Comparison of ENCODE assay signal across 8 mouse cellular contexts in genomic region chr19:55740753-55741438, GRCm38 (mm10). TPM values are rescaled to one million over a fixed set of nuclear protein-coding genes. Genes with fewer than 3 reads are reported as not detected.
DNase-seq lines count a peak whose midpoint lies in the region; ATAC-seq and TF ChIP-seq lines count a peak whose summit lies in the region.

No protein-coding gene starts in this region.

- WGBS in kidney, adult 2 months = 10% methylated on average over 10 of the region's 10 CpGs
- 7% methylated on average over 10 of the region's 10 CpGs for WGBS in embryonic facial prominence, embryonic 15.5 days
- 7% methylated on average over 10 of the region's 10 CpGs for WGBS in intestine, embryonic 15.5 days
- 15% methylated on average over 10 of the region's 10 CpGs for WGBS in midbrain, embryonic 15.5 days

- no peak for TF ChIP-seq CTCF in kidney, adult 2 months (conservative IDR thresholded peaks at IDR 0.05; ENCODE audit: insufficient read depth, insufficient read length, low read depth, low read length)

- no peak for TF ChIP-seq POLR2A in kidney, adult 2 months (IDR thresholded peaks at IDR 0.05; ENCODE audit: low read depth, low read length)

- no peak for DNase-seq in kidney, adult 2 months
- DNase-seq in kidney, adult 11 months = no peak
- DNase-seq in MN1 (ENCODE audit: low spot score) = no peak
- no peak for DNase-seq in layer of hippocampus, postnatal 10 days (ENCODE audit: low spot score in 2 of 2)
- no peak for DNase-seq in kidney, postnatal 14 days

- peak overlapping the region; percentile 74 for H3K4me2 ChIP-seq in embryonic facial prominence, embryonic 15.5 days (replicated peaks)
- peak overlapping the region; percentile 81 for H3K4me2 ChIP-seq in intestine, embryonic 15.5 days (replicated peaks)
- H3K4me2 ChIP-seq in midbrain, embryonic 15.5 days = peak overlapping the region; percentile 62

- H3K4me3 ChIP-seq in kidney, adult 2 months (ENCODE audit: insufficient read depth, low read depth, low read length) = peak overlapping the region; percentile 37; the same call in 1 of the 2 replicates
- peak overlapping the region; percentile 83 for H3K4me3 ChIP-seq in embryonic facial prominence, embryonic 15.5 days (replicated peaks)
- H3K4me3 ChIP-seq in intestine, embryonic 15.5 days (replicated peaks) = peak overlapping the region; percentile 79
- peak overlapping the region; percentile 60 for H3K4me3 ChIP-seq in midbrain, embryonic 15.5 days

- H3K27me3 ChIP-seq in kidney, adult 2 months (replicated peaks; ENCODE audit: control insufficient read depth, insufficient read depth, low read length) = no peaks in the 10 kb centered on the region
- H3K27me3 ChIP-seq in embryonic facial prominence, embryonic 15.5 days = no peaks in the 10 kb centered on the region
- H3K27me3 ChIP-seq in intestine, embryonic 15.5 days (replicated peaks) = no peaks in the 10 kb centered on the region
- H3K27me3 ChIP-seq in midbrain, embryonic 15.5 days (replicated peaks) = no peaks in the 10 kb centered on the region

- ATAC-seq in embryonic facial prominence, embryonic 15.5 days (ENCODE audit: insufficient number of reproducible peaks, low FRiP score, low TSS enrichment, low read depth) = no peak; the same call in 1 of the 2 replicates
- ATAC-seq in intestine, embryonic 15.5 days = no peak; the same call in 1 of the 2 replicates
- peak; percentile 57; the same call in 1 of the 2 replicates for ATAC-seq in midbrain, embryonic 15.5 days (replicated peaks)

- H3K27ac ChIP-seq in kidney, adult 2 months (ENCODE audit: insufficient read depth, low read depth, low read length) = peak overlapping the region; percentile 88
- H3K27ac ChIP-seq in embryonic facial prominence, embryonic 15.5 days (replicated peaks) = peak overlapping the region; percentile 99
- H3K27ac ChIP-seq in intestine, embryonic 15.5 days = peak overlapping the region; percentile 89
- H3K27ac ChIP-seq in midbrain, embryonic 15.5 days = peak overlapping the region; percentile 93

- 0 out of 2 replicates have a peak, but pooled peaks cover under 1% of the 10 kb centered on the region for H3K4me1 ChIP-seq in kidney, adult 2 months (ENCODE audit: control insufficient read depth, insufficient read depth, low read length)
- H3K4me1 ChIP-seq in embryonic facial prominence, embryonic 15.5 days = peaks cover 13% of the 10 kb centered on the region
- H3K4me1 ChIP-seq in intestine, embryonic 15.5 days (replicated peaks) = peaks cover 22% of the 10 kb centered on the region
- H3K4me1 ChIP-seq in midbrain, embryonic 15.5 days = peaks cover 34% of the 10 kb centered on the region

- H3K36me3 ChIP-seq in kidney, adult 2 months (ENCODE audit: control insufficient read depth, insufficient read depth, low read length) = no peaks in the 10 kb centered on the region
- no peaks in the 10 kb centered on the region for H3K36me3 ChIP-seq in embryonic facial prominence, embryonic 15.5 days
- H3K36me3 ChIP-seq in intestine, embryonic 15.5 days = no peaks in the 10 kb centered on the region
- no peaks in the 10 kb centered on the region for H3K36me3 ChIP-seq in midbrain, embryonic 15.5 days (replicated peaks)

- 0 out of 2 replicates have a peak overlapping the region, but pooled peaks have one; percentile 26 for H3K9ac ChIP-seq in embryonic facial prominence, embryonic 15.5 days
- peak overlapping the region; percentile 39; the same call in 1 of the 2 replicates for H3K9ac ChIP-seq in intestine, embryonic 15.5 days
- H3K9ac ChIP-seq in midbrain, embryonic 15.5 days = peak overlapping the region; percentile 33

- no peaks in the 10 kb centered on the region for H3K9me3 ChIP-seq in embryonic facial prominence, embryonic 15.5 days (replicated peaks)
- no peaks in the 10 kb centered on the region for H3K9me3 ChIP-seq in intestine, embryonic 15.5 days
- no peaks in the 10 kb centered on the region for H3K9me3 ChIP-seq in midbrain, embryonic 15.5 days

RNA-seq across cellular contexts. Expression of gene Tcf7l2, which starts 0.7 kb away (rescaled TPM):
- 15.8 and 18.2 TPM in 2 replicates for polyA plus RNA-seq in kidney, adult 2 months (2012; rRNA removed)
- 101 and 108 TPM in 2 replicates for polyA plus RNA-seq in embryonic facial prominence, embryonic 15.5 days (2015; fragmentation: Nextera tagmentation; extraction: Ambion mirVana)
- 65.0 and 78.9 TPM in 2 replicates for polyA plus RNA-seq in intestine, embryonic 15.5 days (2015; fragmentation: Nextera tagmentation; extraction: Ambion mirVana)
- polyA plus RNA-seq in midbrain, embryonic 15.5 days (2015; fragmentation: Nextera tagmentation; extraction: Ambion mirVana) = 729 and 759 TPM in 2 replicates
- total RNA-seq in layer of hippocampus, postnatal 10 days (2021) = 10 to 100 TPM; 14.2 to 26.1 TPM
